Mouse (Mus musculus): Measurements from ENCODE around the gene Ccdc12.

DNA sequence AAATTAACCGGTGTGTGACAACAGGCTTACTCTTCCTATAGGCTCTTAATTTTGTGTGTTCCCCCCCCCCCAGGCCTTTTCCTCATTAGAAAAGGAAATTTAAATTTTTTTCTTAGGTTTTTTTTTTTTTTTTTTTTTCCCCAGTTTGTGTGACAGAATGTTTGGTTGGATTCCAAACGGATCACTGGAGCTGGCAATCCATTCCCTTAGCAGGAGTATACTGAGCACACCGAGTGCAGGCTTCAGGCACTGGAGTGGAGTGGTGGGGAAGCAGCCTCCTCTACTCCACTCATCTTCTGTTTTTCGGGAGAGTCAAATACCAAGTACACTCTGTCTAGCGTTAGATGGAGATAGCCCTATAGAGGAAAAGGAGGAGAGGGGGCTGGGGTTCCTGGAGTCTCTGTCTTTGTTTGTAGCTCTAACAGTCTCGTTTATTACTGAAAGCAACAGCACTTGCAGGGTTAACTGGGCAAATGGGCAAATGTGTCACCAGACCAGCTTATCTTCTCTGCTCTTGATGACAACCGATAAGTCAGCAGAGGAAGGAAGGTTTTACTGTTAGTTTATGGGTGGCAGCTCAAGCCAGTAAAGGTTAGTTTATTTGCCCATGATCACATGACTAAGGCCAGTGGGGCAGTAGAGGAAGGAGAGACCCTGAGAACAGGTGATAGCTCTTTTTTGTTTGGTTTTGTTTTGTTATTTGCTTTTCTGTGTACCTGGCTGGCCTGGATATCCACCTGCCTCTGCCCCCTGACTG is 4.7 kb downstream of the Ccdc12 start:
- TF ChIP-seq POLR2AphosphoS2 (IDR thresholded peaks at IDR 0.05; ENCODE audit: insufficient read length, low read depth): no peak
- TF ChIP-seq MYOG (IDR thresholded peaks at IDR 0.05; ENCODE audit: control insufficient read depth in 1 of 3, insufficient read depth in 1 of 3, insufficient read length in 2 of 3, low read depth in 2 of 3): no peak
- TF ChIP-seq POLR2A (IDR thresholded peaks at IDR 0.05; ENCODE audit: insufficient read length, low read depth): no peak
- TF ChIP-seq MYOD1 (IDR thresholded peaks at IDR 0.05; ENCODE audit: control insufficient read depth in 1 of 3, insufficient read length in 2 of 3, low read depth in 2 of 3): no peak
- TF ChIP-seq SRF (IDR thresholded peaks at IDR 0.05; ENCODE audit: control insufficient read depth, insufficient read length, low read depth): no peak
- TF ChIP-seq MAX (IDR thresholded peaks at IDR 0.05; ENCODE audit: low read depth): no peak
- TF ChIP-seq TCF3 (IDR thresholded peaks at IDR 0.05; ENCODE audit: insufficient read length, low read depth): no peak
- no peak for TF ChIP-seq E2F4 (IDR thresholded peaks at IDR 0.05; ENCODE audit: insufficient read depth)
- TF ChIP-seq USF1 (IDR thresholded peaks at IDR 0.05; ENCODE audit: low read depth): no peak

Data from myocyte (in vitro differentiated cells).